Comparison of ENCODE assay signal across 1 mouse cellular context in genomic region chr15:82187401-82187800, GRCm38 (mm10).
TF ChIP-seq lines count a peak whose summit lies in the region.

No protein-coding gene starts in this region.

TF ChIP-seq in MEL, 35 proteins besides CTCF, POLR2A, EP300 and RAD21:
- TF ChIP-seq MAFK (IDR thresholded peaks at IDR 0.05; ENCODE audit: borderline replicate concordance, low read depth, low read length) (no peak), USF1 (IDR thresholded peaks at IDR 0.05; ENCODE audit: low read depth, low read length) (no peak), ZKSCAN1 (IDR thresholded peaks at IDR 0.05; ENCODE audit: low read depth, low read length) (no peak)
